Mouse (Mus musculus): ENCODE measurements around the gene Mboat1. TPM values are rescaled to one million over a fixed set of nuclear protein-coding genes. Genes with fewer than 3 reads are reported as not detected.

The Mboat1 gene
- 4.6 and 5.5 TPM in 2 replicates for polyA plus RNA-seq (2012; rRNA removed)

- Histone ChIP-seq H3K4me3 (ENCODE audit: low read depth, low read length) (peak within 1 kb of the TSS; percentile 93), H3K4me1 (ENCODE audit: control insufficient read depth, insufficient read depth, insufficient read length, low read length) (peaks cover 5% of the 10 kb centered on the region), H3K36me3 (ENCODE audit: control insufficient read depth, insufficient read depth, low read length) (no peaks in the 10 kb centered on the region), H3K27me3 (ENCODE audit: control insufficient read depth, insufficient read depth, low read length) (no peaks in the 10 kb centered on the region), H3K27ac (ENCODE audit: insufficient read depth, low read depth, low read length) (no peak within 1 kb of the TSS)
- under 1% methylated on average over 55 of the region's 55 CpGs for WGBS
- TF ChIP-seq POLR2A (IDR thresholded peaks at IDR 0.05; ENCODE audit: low read depth, low read length) = no peak; the same call in 1 of the 2 replicates
- TF ChIP-seq CTCF (IDR thresholded peaks at IDR 0.05; ENCODE audit: extremely low read depth, insufficient read length, insufficient replicate concordance, low read depth, low read length) = no peak
Measured at GRCm38 (mm10) chr13:30136243-30136922, at the start of gene Mboat1. TSS of gene Mboat1 (plus strand) at chr13:30136489.

- 38% methylated on average over 2 of the region's 2 CpGs for WGBS
- TF ChIP-seq CTCF (IDR thresholded peaks at IDR 0.05; ENCODE audit: extremely low read depth, insufficient read length, insufficient replicate concordance, low read depth, low read length) (peak; percentile 41; the same call in 1 of the 2 replicates), POLR2A (IDR thresholded peaks at IDR 0.05; ENCODE audit: low read depth, low read length) (no peak)
- no peaks in the 10 kb centered on the region for H3K27me3 ChIP-seq (ENCODE audit: control insufficient read depth, insufficient read depth, low read length)
- no peaks in the 10 kb centered on the region for H3K4me1 ChIP-seq (ENCODE audit: control insufficient read depth, insufficient read depth, insufficient read length, low read length)
- no peaks in the 10 kb centered on the region for H3K36me3 ChIP-seq (ENCODE audit: control insufficient read depth, insufficient read depth, low read length)
- no peak overlapping the region for H3K27ac ChIP-seq (ENCODE audit: insufficient read depth, low read depth, low read length)
- no peak overlapping the region for H3K4me3 ChIP-seq (ENCODE audit: low read depth, low read length)
Measured at GRCm38 (mm10) chr13:30093086-30093485, 43.2 kb upstream of the Mboat1 start.

- WGBS = 75% methylated on average over 4 of the region's 4 CpGs
- no peaks in the 10 kb centered on the region for H3K27me3 ChIP-seq (ENCODE audit: control insufficient read depth, insufficient read depth, low read length)
- H3K36me3 ChIP-seq (ENCODE audit: control insufficient read depth, insufficient read depth, low read length) = no peaks in the 10 kb centered on the region
- no peaks in the 10 kb centered on the region for H3K4me1 ChIP-seq (ENCODE audit: control insufficient read depth, insufficient read depth, insufficient read length, low read length)
- TF ChIP-seq CTCF (IDR thresholded peaks at IDR 0.05; ENCODE audit: extremely low read depth, insufficient read length, insufficient replicate concordance, low read depth, low read length) (no peak), POLR2A (IDR thresholded peaks at IDR 0.05; ENCODE audit: low read depth, low read length) (no peak)
- H3K27ac ChIP-seq (ENCODE audit: insufficient read depth, low read depth, low read length) = no peak overlapping the region
- H3K4me3 ChIP-seq (ENCODE audit: low read depth, low read length) = no peak overlapping the region
Measured at GRCm38 (mm10) chr13:30095851-30096250, 40.4 kb upstream of the Mboat1 start.

GRCm38 (mm10) chr13:30096536-30096935 lies 39.8 kb upstream of the Mboat1 start:
- TF ChIP-seq CTCF (IDR thresholded peaks at IDR 0.05; ENCODE audit: extremely low read depth, insufficient read length, insufficient replicate concordance, low read depth, low read length) = no peak
- TF ChIP-seq POLR2A (IDR thresholded peaks at IDR 0.05; ENCODE audit: low read depth, low read length) = no peak

GRCm38 (mm10) chr13:30109001-30109600 lies 27.2 kb upstream of the Mboat1 start:
- no peaks in the 10 kb centered on the region for H3K27me3 ChIP-seq (ENCODE audit: control insufficient read depth, insufficient read depth, low read length)
- no peak overlapping the region for H3K27ac ChIP-seq (ENCODE audit: insufficient read depth, low read depth, low read length)
- no peak for TF ChIP-seq CTCF (IDR thresholded peaks at IDR 0.05; ENCODE audit: extremely low read depth, insufficient read length, insufficient replicate concordance, low read depth, low read length)
- TF ChIP-seq POLR2A (IDR thresholded peaks at IDR 0.05; ENCODE audit: low read depth, low read length) = no peak
- no peak overlapping the region for H3K4me3 ChIP-seq (ENCODE audit: low read depth, low read length)
- 16% methylated on average over 4 of the region's 4 CpGs for WGBS
- no peaks in the 10 kb centered on the region for H3K36me3 ChIP-seq (ENCODE audit: control insufficient read depth, insufficient read depth, low read length)
- H3K4me1 ChIP-seq (ENCODE audit: control insufficient read depth, insufficient read depth, insufficient read length, low read length) = 0 out of 2 replicates have a peak, but pooled peaks cover 1% of the 10 kb centered on the region

More at GRCm38 (mm10) chr13:30096536-30096935, 39.8 kb upstream of the Mboat1 start:
- Histone ChIP-seq H3K27ac (ENCODE audit: insufficient read depth, low read depth, low read length) (no peak overlapping the region), H3K4me3 (ENCODE audit: low read depth, low read length) (no peak overlapping the region), H3K4me1 (ENCODE audit: control insufficient read depth, insufficient read depth, insufficient read length, low read length) (no peaks in the 10 kb centered on the region), H3K36me3 (ENCODE audit: control insufficient read depth, insufficient read depth, low read length) (no peaks in the 10 kb centered on the region), H3K27me3 (ENCODE audit: control insufficient read depth, insufficient read depth, low read length) (no peaks in the 10 kb centered on the region)
- 57% methylated on average over 4 of the region's 4 CpGs for WGBS

- 90% methylated on average over 5 of the region's 5 CpGs for WGBS
- Histone ChIP-seq H3K27ac (ENCODE audit: insufficient read depth, low read depth, low read length) (no peak overlapping the region), H3K36me3 (ENCODE audit: control insufficient read depth, insufficient read depth, low read length) (no peaks in the 10 kb centered on the region), H3K27me3 (ENCODE audit: control insufficient read depth, insufficient read depth, low read length) (no peaks in the 10 kb centered on the region), H3K4me3 (ENCODE audit: low read depth, low read length) (no peak overlapping the region), H3K4me1 (ENCODE audit: control insufficient read depth, insufficient read depth, insufficient read length, low read length) (no peaks in the 10 kb centered on the region)
- TF ChIP-seq CTCF (IDR thresholded peaks at IDR 0.05; ENCODE audit: extremely low read depth, insufficient read length, insufficient replicate concordance, low read depth, low read length) (no peak), POLR2A (IDR thresholded peaks at IDR 0.05; ENCODE audit: low read depth, low read length) (no peak)
Measured at GRCm38 (mm10) chr13:30115792-30116191, 20.5 kb upstream of the Mboat1 start.

- Histone ChIP-seq H3K36me3 (ENCODE audit: control insufficient read depth, insufficient read depth, low read length) (no peaks in the 10 kb centered on the region), H3K27me3 (ENCODE audit: control insufficient read depth, insufficient read depth, low read length) (no peaks in the 10 kb centered on the region), H3K4me1 (ENCODE audit: control insufficient read depth, insufficient read depth, insufficient read length, low read length) (peaks cover 5% of the 10 kb centered on the region), H3K27ac (ENCODE audit: insufficient read depth, low read depth, low read length) (no peak overlapping the region), H3K4me3 (ENCODE audit: low read depth, low read length) (0 out of 2 replicates have a peak overlapping the region, but pooled peaks have one; percentile 93)
- no peak for TF ChIP-seq POLR2A (IDR thresholded peaks at IDR 0.05; ENCODE audit: low read depth, low read length)
- TF ChIP-seq CTCF (IDR thresholded peaks at IDR 0.05; ENCODE audit: extremely low read depth, insufficient read length, insufficient replicate concordance, low read depth, low read length) = no peak
- 23% methylated on average over 13 of the region's 13 CpGs for WGBS
Measured at GRCm38 (mm10) chr13:30136923-30137629, 787 bp downstream of the Mboat1 start.
